Mouse (Mus musculus): ENCODE measurements around the gene Adgb.
"Not testable (repeated sequence)": the region's sequence is repeated elsewhere in the genome, so short reads cannot be mapped to it uniquely, and the experiment has no call there.

The Adgb gene

GRCm38 (mm10) chr10:10471961-10472610 is at the start of gene Adgb:
TSS of gene Adgb (minus strand) at chr10:10472326.
- DNase-seq (ENCODE audit: low read depth, low spot score) = no peak

- DNase-seq (ENCODE audit: low read depth, low spot score) = no peak
Measured at GRCm38 (mm10) chr10:10480139-10480538, 8.0 kb upstream of the Adgb start.

- not testable (repeated sequence) for DNase-seq (ENCODE audit: low read depth, low spot score)
Measured at GRCm38 (mm10) chr10:10477429-10477828, 5.3 kb upstream of the Adgb start.

- DNase-seq (ENCODE audit: low read depth, low spot score) = no peak
Measured at GRCm38 (mm10) chr10:10476956-10477355, 4.8 kb upstream of the Adgb start.

- DNase-seq (ENCODE audit: low read depth, low spot score) = no peak
Measured at GRCm38 (mm10) chr10:10476549-10476948, 4.4 kb upstream of the Adgb start.

- no peak for DNase-seq (ENCODE audit: low read depth, low spot score)
Measured at GRCm38 (mm10) chr10:10468699-10469547, 3.2 kb downstream of the Adgb start.

GRCm38 (mm10) chr10:10460113-10460512 is 12.0 kb downstream of the Adgb start:
- no peak for DNase-seq (ENCODE audit: low read depth, low spot score)

- no peak for DNase-seq (ENCODE audit: low read depth, low spot score)
Measured at GRCm38 (mm10) chr10:10456991-10457390, 15.1 kb downstream of the Adgb start.

GRCm38 (mm10) chr10:10449067-10449466 is 23.1 kb downstream of the Adgb start:
- DNase-seq (ENCODE audit: low read depth, low spot score) = no peak

- DNase-seq (ENCODE audit: low read depth, low spot score) = no peak
Measured at GRCm38 (mm10) chr10:10444841-10445466, 27.2 kb downstream of the Adgb start.

- DNase-seq (ENCODE audit: low read depth, low spot score) = no peak
Measured at GRCm38 (mm10) chr10:10443558-10443957, 28.6 kb downstream of the Adgb start.

GRCm38 (mm10) chr10:10435014-10435413 is 37.1 kb downstream of the Adgb start:
- DNase-seq (ENCODE audit: low read depth, low spot score) = no peak

GRCm38 (mm10) chr10:10429635-10430034 is 42.5 kb downstream of the Adgb start:
- no peak for DNase-seq (ENCODE audit: low read depth, low spot score)

GRCm38 (mm10) chr10:10429032-10429431 is 43.1 kb downstream of the Adgb start:
- DNase-seq (ENCODE audit: low read depth, low spot score) = no peak

- no peak for DNase-seq (ENCODE audit: low read depth, low spot score)
Measured at GRCm38 (mm10) chr10:10424383-10424782, 47.7 kb downstream of the Adgb start.

GRCm38 (mm10) chr10:10411046-10411445 is 61.1 kb downstream of the Adgb start:
- DNase-seq (ENCODE audit: low read depth, low spot score) = no peak

- DNase-seq (ENCODE audit: low read depth, low spot score) = peak; percentile 14
Measured at GRCm38 (mm10) chr10:10408166-10408565, 64.0 kb downstream of the Adgb start.

GRCm38 (mm10) chr10:10395784-10396481 is 76.2 kb downstream of the Adgb start:
- peak; percentile 8 for DNase-seq (ENCODE audit: low read depth, low spot score)

GRCm38 (mm10) chr10:10374629-10375028 is 97.5 kb downstream of the Adgb start:
- DNase-seq (ENCODE audit: low read depth, low spot score) = no peak

- no peak for DNase-seq (ENCODE audit: low read depth, low spot score)
Measured at GRCm38 (mm10) chr10:10364025-10364424, 108.1 kb downstream of the Adgb start.

- peak; percentile 47 for DNase-seq (ENCODE audit: low read depth, low spot score)
Measured at GRCm38 (mm10) chr10:10355605-10356227, 116.4 kb downstream of the Adgb start.

All from CD4-positive, CD25-positive, alpha-beta regulatory T cell, adult 2 months (primary cell).